Mouse (Mus musculus): ENCODE results near the gene Ewsr1. TPM values are rescaled to one million over a fixed set of nuclear protein-coding genes. Genes with fewer than 3 reads are reported as not detected.

Gene Ewsr1
- polyA plus RNA-seq, 1 experiment = 510 TPM

- no peak overlapping the region for H3K4me3 ChIP-seq (ENCODE audit: control insufficient read depth, low read depth, low read length)
- TF ChIP-seq POLR2A (IDR thresholded peaks at IDR 0.05; ENCODE audit: control insufficient read depth, low read depth, low read length) (no peak), CTCF (IDR thresholded peaks at IDR 0.05; ENCODE audit: control insufficient read depth, insufficient read depth, insufficient replicate concordance, low read depth, low read length) (no peak)
- no peak overlapping the region for H3K27ac ChIP-seq (ENCODE audit: control insufficient read depth, insufficient read depth, low read depth, low read length)
- no peaks in the 10 kb centered on the region for H3K36me3 ChIP-seq (ENCODE audit: control insufficient read depth, insufficient read depth, low read length)
- no peaks in the 10 kb centered on the region for H3K4me1 ChIP-seq (ENCODE audit: control insufficient read depth, insufficient read depth, low read length)
- H3K27me3 ChIP-seq (ENCODE audit: control insufficient read depth, insufficient read depth, low read length) = no peaks in the 10 kb centered on the region
Measured at GRCm38 (mm10) chr11:5135914-5136313, 36.8 kb upstream of the Ewsr1 start.

DNA sequence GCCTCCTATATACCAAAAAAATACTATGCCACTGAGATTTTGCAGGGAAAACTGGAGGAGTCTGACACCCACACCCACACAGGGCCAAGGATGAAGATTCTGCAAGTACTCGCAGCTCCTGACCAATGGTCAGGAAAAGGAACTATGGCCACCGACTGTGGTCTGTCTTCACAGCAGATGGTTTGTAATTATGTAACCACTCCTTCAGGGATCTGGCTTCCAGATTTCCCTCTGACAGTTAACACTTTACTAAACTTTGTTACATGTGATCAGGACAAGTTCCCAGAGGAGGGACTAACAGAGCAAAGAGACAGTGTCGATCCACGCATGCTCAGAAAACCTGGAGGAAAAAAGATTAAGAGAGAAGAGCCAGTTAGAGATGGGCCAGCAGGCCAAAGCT, 33.7 kb upstream of the Ewsr1 start:
- Histone ChIP-seq H3K4me3 (ENCODE audit: control insufficient read depth, low read depth, low read length) (no peak overlapping the region), H3K4me1 (ENCODE audit: control insufficient read depth, insufficient read depth, low read length) (no peaks in the 10 kb centered on the region), H3K36me3 (ENCODE audit: control insufficient read depth, insufficient read depth, low read length) (no peaks in the 10 kb centered on the region), H3K27me3 (ENCODE audit: control insufficient read depth, insufficient read depth, low read length) (no peaks in the 10 kb centered on the region), H3K27ac (ENCODE audit: control insufficient read depth, insufficient read depth, low read depth, low read length) (no peak overlapping the region)
- TF ChIP-seq CTCF (IDR thresholded peaks at IDR 0.05; ENCODE audit: control insufficient read depth, insufficient read depth, insufficient replicate concordance, low read depth, low read length) (no peak), POLR2A (IDR thresholded peaks at IDR 0.05; ENCODE audit: control insufficient read depth, low read depth, low read length) (no peak)

GRCm38 (mm10) chr11:5130111-5130665, 31.1 kb upstream of the Ewsr1 start:
- Histone ChIP-seq H3K27ac (ENCODE audit: control insufficient read depth, insufficient read depth, low read depth, low read length) (no peak overlapping the region), H3K4me3 (ENCODE audit: control insufficient read depth, low read depth, low read length) (no peak overlapping the region), H3K4me1 (ENCODE audit: control insufficient read depth, insufficient read depth, low read length) (no peaks in the 10 kb centered on the region), H3K27me3 (ENCODE audit: control insufficient read depth, insufficient read depth, low read length) (no peaks in the 10 kb centered on the region), H3K36me3 (ENCODE audit: control insufficient read depth, insufficient read depth, low read length) (no peaks in the 10 kb centered on the region)
- TF ChIP-seq CTCF (IDR thresholded peaks at IDR 0.05; ENCODE audit: control insufficient read depth, insufficient read depth, insufficient replicate concordance, low read depth, low read length) = no peak
- no peak for TF ChIP-seq POLR2A (IDR thresholded peaks at IDR 0.05; ENCODE audit: control insufficient read depth, low read depth, low read length)

GRCm38 (mm10) chr11:5129035-5129480, 30.0 kb upstream of the Ewsr1 start:
- no peaks in the 10 kb centered on the region for H3K27me3 ChIP-seq (ENCODE audit: control insufficient read depth, insufficient read depth, low read length)
- no peak overlapping the region for H3K4me3 ChIP-seq (ENCODE audit: control insufficient read depth, low read depth, low read length)
- H3K36me3 ChIP-seq (ENCODE audit: control insufficient read depth, insufficient read depth, low read length) = no peaks in the 10 kb centered on the region
- H3K4me1 ChIP-seq (ENCODE audit: control insufficient read depth, insufficient read depth, low read length) = no peaks in the 10 kb centered on the region
- H3K27ac ChIP-seq (ENCODE audit: control insufficient read depth, insufficient read depth, low read depth, low read length) = no peak overlapping the region
- TF ChIP-seq POLR2A (IDR thresholded peaks at IDR 0.05; ENCODE audit: control insufficient read depth, low read depth, low read length) (no peak), CTCF (IDR thresholded peaks at IDR 0.05; ENCODE audit: control insufficient read depth, insufficient read depth, insufficient replicate concordance, low read depth, low read length) (no peak)

- Histone ChIP-seq H3K4me1 (ENCODE audit: control insufficient read depth, insufficient read depth, low read length) (no peaks in the 10 kb centered on the region), H3K4me3 (ENCODE audit: control insufficient read depth, low read depth, low read length) (no peak overlapping the region), H3K27ac (ENCODE audit: control insufficient read depth, insufficient read depth, low read depth, low read length) (no peak overlapping the region), H3K27me3 (ENCODE audit: control insufficient read depth, insufficient read depth, low read length) (no peaks in the 10 kb centered on the region), H3K36me3 (ENCODE audit: control insufficient read depth, insufficient read depth, low read length) (no peaks in the 10 kb centered on the region)
- no peak for TF ChIP-seq CTCF (IDR thresholded peaks at IDR 0.05; ENCODE audit: control insufficient read depth, insufficient read depth, insufficient replicate concordance, low read depth, low read length)
- TF ChIP-seq POLR2A (IDR thresholded peaks at IDR 0.05; ENCODE audit: control insufficient read depth, low read depth, low read length) = no peak
Measured at GRCm38 (mm10) chr11:5125713-5126112, 26.6 kb upstream of the Ewsr1 start.

GRCm38 (mm10) chr11:5114931-5115581, 16.0 kb upstream of the Ewsr1 start:
- Histone ChIP-seq H3K27ac (ENCODE audit: control insufficient read depth, insufficient read depth, low read depth, low read length) (no peak overlapping the region), H3K4me1 (ENCODE audit: control insufficient read depth, insufficient read depth, low read length) (no peaks in the 10 kb centered on the region; the same call in 1 of the 2 replicates), H3K4me3 (ENCODE audit: control insufficient read depth, low read depth, low read length) (no peak overlapping the region), H3K36me3 (ENCODE audit: control insufficient read depth, insufficient read depth, low read length) (no peaks in the 10 kb centered on the region), H3K27me3 (ENCODE audit: control insufficient read depth, insufficient read depth, low read length) (no peaks in the 10 kb centered on the region)
- no peak for TF ChIP-seq POLR2A (IDR thresholded peaks at IDR 0.05; ENCODE audit: control insufficient read depth, low read depth, low read length)
- peak; percentile 100 for TF ChIP-seq CTCF (IDR thresholded peaks at IDR 0.05; ENCODE audit: control insufficient read depth, insufficient read depth, insufficient replicate concordance, low read depth, low read length)

DNA sequence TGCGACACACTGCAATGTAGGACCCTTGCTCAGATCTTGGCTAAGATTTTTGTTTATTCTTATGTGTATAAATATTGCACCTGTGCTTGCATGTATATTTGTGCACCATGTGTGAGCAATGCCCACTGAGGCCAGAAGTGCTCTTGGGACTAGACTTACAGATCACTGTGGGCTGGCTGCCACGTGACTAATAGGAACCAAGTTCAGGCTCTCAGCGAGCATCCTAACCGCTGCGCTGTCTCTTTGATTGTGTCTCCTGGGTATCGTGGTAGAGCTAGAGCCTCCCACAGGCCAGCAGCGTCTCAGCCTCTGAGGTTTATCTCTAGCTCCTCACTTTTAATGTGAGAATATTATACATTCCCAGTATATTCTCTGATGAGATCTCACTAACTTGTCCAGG, 14.6 kb upstream of the Ewsr1 start:
- peaks cover 6% of the 10 kb centered on the region for H3K4me1 ChIP-seq (ENCODE audit: control insufficient read depth, insufficient read depth, low read length)
- TF ChIP-seq CTCF (IDR thresholded peaks at IDR 0.05; ENCODE audit: control insufficient read depth, insufficient read depth, insufficient replicate concordance, low read depth, low read length) = no peak
- H3K36me3 ChIP-seq (ENCODE audit: control insufficient read depth, insufficient read depth, low read length) = no peaks in the 10 kb centered on the region
- H3K4me3 ChIP-seq (ENCODE audit: control insufficient read depth, low read depth, low read length) = no peak overlapping the region
- no peaks in the 10 kb centered on the region for H3K27me3 ChIP-seq (ENCODE audit: control insufficient read depth, insufficient read depth, low read length)
- no peak overlapping the region for H3K27ac ChIP-seq (ENCODE audit: control insufficient read depth, insufficient read depth, low read depth, low read length)
